In genomic region chr10:74463972-74464371, GRCm38 (mm10) we compare ENCODE assay signal across 10 mouse cellular contexts.
A peak's percentile ranks its signal among the peaks of the same experiment; 100 is the strongest.
DNase-seq lines count a peak whose midpoint lies in the region; ATAC-seq and TF ChIP-seq lines count a peak whose summit lies in the region.
"Had no signal": no experiment of that assay in that cellular context is flagged by ENCODE, and none has a peak within 500 bp of the region (broad histone marks: within the 10 kb centered on the region; RNA-seq: fewer than 3 reads in every experiment).

No protein-coding gene starts in this region.

- no peaks in the 10 kb centered on the region for H3K27me3 ChIP-seq in lung, postnatal 0 days (replicated peaks; ENCODE audit: insufficient read depth, low read length)

- TF ChIP-seq CTCF in gastrocnemius, adult 2 months (IDR thresholded peaks at IDR 0.05), result peak; percentile 57
- TF ChIP-seq CTCF in lung, postnatal 0 days (IDR thresholded peaks at IDR 0.05), result peak; percentile 53

- H3K4me3 ChIP-seq in gastrocnemius, adult 2 months, result no peak overlapping the region
- no peak overlapping the region for H3K4me3 ChIP-seq in lung, postnatal 0 days (ENCODE audit: low read depth, low read length)

- 19% methylated on average over 2 of the region's 2 CpGs for WGBS in lung, postnatal 0 days

- H3K9ac ChIP-seq in lung, postnatal 0 days (replicated peaks; ENCODE audit: low read depth), result no peak overlapping the region

- DNase-seq in gastrocnemius, adult 2 months, result no peak
- DNase-seq in gastrocnemius, postnatal 36 days, result no peak
- DNase-seq in lung, postnatal 0 days (ENCODE audit: low spot score), result peak; percentile 59
- no peak for DNase-seq in lung, postnatal 14 days
- DNase-seq in embryo, embryonic 10 days (ENCODE audit: low spot score), result peak; percentile 31
- peak; percentile 8 for DNase-seq in retina, postnatal 7 days (ENCODE audit: low read depth, low spot score)
- no peak for DNase-seq in kidney, postnatal 25 days
- DNase-seq: heart, postnatal 36 days; right cerebral cortex, postnatal 4 days had no signal

- ATAC-seq in lung, postnatal 0 days, result no peak
- ATAC-seq in CD4-positive, CD25-positive, alpha-beta regulatory T cell, adult 4 months, result no peak

- intact Hi-C loops in gastrocnemius, adult 2 months (cut with DNase I), result no loop called here
- intact Hi-C loops in gastrocnemius, postnatal 36 days (cut with DNase I), result no loop called here

- no peaks in the 10 kb centered on the region for H3K4me1 ChIP-seq in lung, postnatal 0 days (ENCODE audit: insufficient read depth, low read depth, low read length)

- no peak overlapping the region for H3K27ac ChIP-seq in gastrocnemius, adult 2 months
- no peak overlapping the region for H3K27ac ChIP-seq in lung, postnatal 0 days (ENCODE audit: low read length)

- H3K36me3 ChIP-seq in lung, postnatal 0 days (ENCODE audit: insufficient read depth, low read length), result no peaks in the 10 kb centered on the region

- TF ChIP-seq EP300 in lung, postnatal 0 days (IDR thresholded peaks at IDR 0.05), result no peak

- H3K9me3 ChIP-seq in lung, postnatal 0 days (ENCODE audit: low read length), result no peaks in the 10 kb centered on the region

- H3K4me2 ChIP-seq in lung, postnatal 0 days (replicated peaks; ENCODE audit: low read depth, low read length), result no peak overlapping the region

Comparison
In these comparisons a context has a peak if more than half of its experiments do, and no peak if none do; other contexts are left out.
1. DNase-seq: peak in lung, postnatal 0 days (single experiment), embryo, embryonic 10 days (single experiment) and retina, postnatal 7 days (single experiment); none in gastrocnemius, adult 2 months (single experiment), gastrocnemius, postnatal 36 days (0 of 2), lung, postnatal 14 days (single experiment) and kidney, postnatal 25 days (0 of 2).